Mouse (Mus musculus): ENCODE measurements around the gene Parp3.
A peak's percentile ranks its signal among the peaks of the same experiment; 100 is the strongest.

Gene Parp3

DNA sequence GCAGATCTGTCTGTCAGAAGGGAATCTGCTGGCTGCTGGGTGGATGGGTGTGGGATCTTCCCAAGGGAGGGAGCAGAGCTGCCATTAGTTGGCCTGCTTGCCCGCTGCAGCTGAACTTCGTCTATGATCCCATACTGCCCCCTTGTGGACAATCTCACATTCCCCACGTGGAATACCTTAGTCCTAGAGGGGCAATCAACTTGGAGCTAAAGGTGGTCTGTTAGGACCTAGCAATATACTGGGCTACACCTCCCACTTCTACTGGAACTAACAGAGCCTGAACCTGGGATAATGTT lies 54.9 kb downstream of the Parp3 start:
- peak; percentile 79 for DNase-seq (ENCODE audit: low spot score)

DNA sequence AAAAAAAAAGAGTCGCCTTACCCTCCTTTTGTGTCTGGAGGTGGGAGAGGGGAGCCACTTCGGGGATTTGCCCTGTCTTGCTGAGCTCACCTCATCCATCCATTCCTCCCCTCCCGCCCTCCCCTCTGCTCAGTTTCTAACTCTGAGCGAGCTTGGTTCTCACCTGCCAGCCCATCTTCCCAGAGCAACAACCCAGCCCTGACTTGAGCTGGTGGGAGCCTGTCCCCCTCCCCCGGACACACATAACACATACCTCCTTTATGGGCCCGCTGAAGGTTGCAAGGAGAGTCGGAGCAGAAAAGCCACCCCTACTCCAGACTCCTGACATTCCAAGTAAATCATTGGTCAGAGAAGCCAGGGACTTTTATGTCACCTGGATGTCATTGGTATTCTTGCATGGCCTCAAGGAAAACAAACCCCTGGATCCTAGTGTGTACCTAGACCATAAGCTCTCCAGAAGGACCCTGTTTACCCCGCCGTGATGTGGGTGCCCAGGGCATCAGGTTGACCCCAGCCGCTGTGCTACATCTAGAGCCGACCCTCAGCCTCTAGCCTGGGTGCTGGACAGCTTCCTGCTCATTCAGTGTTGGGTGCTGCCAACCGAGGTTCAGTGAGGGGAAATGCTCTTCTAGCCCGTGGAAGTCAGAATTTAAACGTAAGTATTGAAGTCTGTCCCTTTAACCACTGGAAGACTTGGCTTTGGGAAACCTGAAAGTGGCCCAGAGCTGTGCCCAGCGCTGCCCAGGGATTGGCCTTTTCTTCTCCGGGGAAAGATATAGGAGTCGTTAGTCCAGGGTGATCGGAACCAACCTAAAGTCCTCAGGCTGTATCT lies 55.5 kb downstream of the Parp3 start:
- DNase-seq (ENCODE audit: low spot score) = no peak

DNA sequence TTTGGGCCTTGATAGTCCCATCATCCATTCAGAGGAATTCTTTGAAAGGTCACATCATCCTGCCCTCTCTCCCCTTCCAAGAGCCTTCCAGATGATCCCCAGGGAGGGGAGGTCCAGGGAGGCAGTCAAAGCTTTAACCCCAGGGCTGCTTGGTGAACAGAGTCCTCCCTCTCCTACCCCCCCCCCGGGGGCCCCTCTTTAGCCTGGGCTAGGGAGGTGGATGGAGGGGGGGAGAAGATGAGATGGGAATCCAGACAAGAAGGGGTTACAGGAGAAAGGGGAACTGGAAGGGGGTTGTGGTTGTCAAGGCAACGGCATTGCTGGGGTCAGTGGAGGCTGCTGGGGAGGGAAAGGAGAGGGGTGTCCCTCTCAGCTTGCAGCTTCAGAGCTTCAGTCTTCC lies 56.1 kb downstream of the Parp3 start:
- DNase-seq (ENCODE audit: low spot score) = no peak

All from yolk sac, embryonic 10.5 days (tissue).